Mouse (Mus musculus) left cerebral cortex, adult 9 months (tissue): ENCODE data around the gene Cfap299.

Experiments used
- DNase-seq, 2 experiments: peaks; one replicate each; pipeline ENCODE4 v3.0.0; 2022; ENCODE audit warnings: low spot score in 2 of 2

Cfap299 gene

GRCm38 (mm10) chr5:98613511-98613910, 284.4 kb downstream of the Cfap299 start:
- DNase-seq: peak; percentile 15 to 18

DNA sequence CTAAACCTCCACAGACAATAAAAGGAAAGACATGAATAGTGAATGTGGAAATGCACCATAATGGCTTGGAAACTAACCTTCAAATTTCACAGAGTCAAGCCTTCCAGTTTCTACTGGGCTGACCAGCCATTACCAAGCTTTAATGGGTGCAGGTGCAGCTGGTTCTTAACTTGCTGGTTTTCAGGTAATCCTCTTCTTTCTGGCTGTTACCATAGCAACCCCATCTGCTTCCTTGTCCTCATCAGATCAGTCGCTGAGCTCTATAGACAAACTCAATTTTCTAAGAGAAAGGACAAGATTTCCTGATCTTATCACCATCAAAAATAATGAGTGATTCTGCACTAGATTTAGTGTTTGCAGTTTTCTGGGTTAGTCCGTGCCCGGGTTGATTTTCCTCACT, 287.8 kb downstream of the Cfap299 start:
- no peak for DNase-seq

DNA sequence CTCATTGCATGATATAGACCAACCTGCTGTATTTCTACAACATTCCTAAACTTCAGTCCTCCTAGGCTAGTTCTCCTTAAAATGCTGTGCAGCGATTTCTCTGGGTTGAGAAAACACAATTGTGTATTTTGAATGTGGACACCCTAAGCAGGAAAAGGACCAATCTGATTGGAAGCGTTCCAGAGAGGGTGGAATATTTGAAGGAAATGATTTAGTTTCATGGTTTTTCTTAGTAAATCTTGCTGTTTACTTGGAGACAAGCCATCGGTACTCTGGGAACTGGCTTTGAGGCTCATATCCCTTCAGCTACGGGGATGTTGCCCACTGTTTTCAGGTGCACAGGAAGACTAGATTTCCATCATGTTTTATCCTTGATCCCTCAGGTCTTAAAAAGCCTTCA, 288.3 kb downstream of the Cfap299 start:
- no peak for DNase-seq

DNA sequence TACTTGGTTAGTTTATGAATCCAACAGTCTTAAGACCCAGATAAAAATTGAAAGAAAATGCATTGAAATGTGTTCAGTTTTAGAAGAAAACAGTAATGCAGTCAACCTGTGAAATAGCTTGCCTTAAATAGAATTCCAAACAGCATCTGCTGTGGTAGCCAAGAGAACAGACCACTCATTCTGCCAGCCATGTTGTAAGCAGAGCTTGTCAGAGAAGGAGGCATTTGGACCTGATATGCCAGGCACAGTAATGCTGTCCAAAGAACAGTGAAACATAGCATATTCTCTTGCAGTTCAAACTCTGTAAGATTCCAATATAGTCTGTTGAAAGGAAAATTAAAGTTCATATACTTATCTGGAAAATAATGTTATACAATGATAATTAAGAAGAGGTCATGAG, 321.2 kb downstream of the Cfap299 start:
- DNase-seq: peak; percentile 1 to 14

- no peak for DNase-seq
Observed at GRCm38 (mm10) chr5:98651049-98651448, 321.9 kb downstream of the Cfap299 start.

DNA sequence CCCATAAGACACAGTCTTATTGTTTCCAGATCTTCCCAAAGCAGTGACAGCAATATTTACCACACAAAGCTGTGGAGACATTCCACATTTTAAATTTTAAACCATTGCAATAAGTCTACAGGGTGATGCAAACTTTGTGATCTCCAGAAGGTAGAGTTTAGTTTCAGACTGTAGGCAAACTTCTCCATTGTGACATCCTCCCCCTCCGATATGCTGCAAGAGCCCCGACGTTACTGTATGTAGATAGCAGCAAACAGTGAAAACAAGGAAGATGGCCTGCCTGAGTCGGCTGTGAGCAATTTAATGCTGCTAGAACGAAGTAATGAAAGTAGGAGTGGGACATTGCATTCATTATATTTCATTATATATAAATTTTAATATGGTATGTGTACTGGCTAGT, 359.1 kb downstream of the Cfap299 start:
- no peak for DNase-seq

DNA sequence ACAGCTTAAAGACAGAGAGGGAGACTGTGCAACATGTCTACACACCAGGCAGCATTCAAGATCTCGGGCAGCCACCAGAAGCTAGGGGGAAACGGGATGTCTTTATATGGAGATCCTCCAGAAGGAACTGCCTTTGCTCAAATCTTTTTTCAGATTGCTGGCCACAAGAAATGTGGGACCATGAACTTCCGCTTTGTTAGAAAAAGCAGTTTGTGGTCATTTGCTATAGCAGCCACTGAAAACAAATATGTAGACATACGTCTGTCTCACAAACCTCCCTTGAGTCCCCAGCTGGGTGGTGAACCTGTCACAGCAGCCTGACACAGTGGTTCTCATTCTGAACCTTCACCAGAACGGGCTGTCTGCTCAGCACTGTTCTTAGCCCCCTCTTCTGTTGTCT, 363.0 kb downstream of the Cfap299 start:
- DNase-seq: no peak

GRCm38 (mm10) chr5:98696336-98696735, 367.2 kb downstream of the Cfap299 start:
- no peak for DNase-seq

DNA sequence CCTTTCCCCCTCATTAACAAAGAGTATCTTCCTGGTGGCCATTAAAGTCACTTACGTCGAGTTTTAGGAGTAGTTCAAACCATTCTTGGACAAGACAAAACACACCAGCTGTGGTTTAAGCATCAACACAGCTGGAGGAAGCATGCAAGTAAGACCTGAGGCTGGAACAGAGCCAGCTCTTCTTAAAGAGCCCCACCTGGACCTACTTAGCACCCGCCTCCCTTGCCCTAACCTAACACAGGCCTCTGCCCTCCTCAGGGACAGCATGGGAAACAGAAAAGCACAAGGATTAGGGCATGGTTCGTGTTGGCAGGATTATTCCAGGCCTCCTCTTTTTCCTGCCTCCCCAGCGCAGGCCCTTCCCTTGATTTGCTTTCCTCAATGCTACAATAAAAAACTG, 374.9 kb downstream of the Cfap299 start:
- DNase-seq: no peak

DNA sequence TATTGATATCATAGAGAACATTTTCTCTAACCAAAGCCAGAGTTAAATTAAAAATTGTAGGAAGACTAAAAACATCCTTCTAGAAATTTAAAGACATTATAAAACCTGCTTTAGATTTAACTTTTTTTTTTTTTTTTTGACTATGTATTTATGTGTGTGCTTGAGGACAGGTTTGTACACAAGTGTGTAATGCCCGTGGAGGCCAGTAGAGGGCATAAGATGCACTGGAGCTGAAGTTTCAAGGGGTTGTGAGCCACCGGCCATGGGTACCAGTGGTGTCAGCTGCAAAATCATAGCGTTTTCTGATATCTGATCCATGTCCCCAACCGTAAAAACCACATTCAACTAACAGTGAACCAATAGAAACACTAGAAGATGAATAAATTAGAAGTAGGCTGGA, 377.5 kb downstream of the Cfap299 start:
- DNase-seq: no peak

- DNase-seq: no peak
Observed at GRCm38 (mm10) chr5:98715392-98715791, 386.3 kb downstream of the Cfap299 start.

DNA sequence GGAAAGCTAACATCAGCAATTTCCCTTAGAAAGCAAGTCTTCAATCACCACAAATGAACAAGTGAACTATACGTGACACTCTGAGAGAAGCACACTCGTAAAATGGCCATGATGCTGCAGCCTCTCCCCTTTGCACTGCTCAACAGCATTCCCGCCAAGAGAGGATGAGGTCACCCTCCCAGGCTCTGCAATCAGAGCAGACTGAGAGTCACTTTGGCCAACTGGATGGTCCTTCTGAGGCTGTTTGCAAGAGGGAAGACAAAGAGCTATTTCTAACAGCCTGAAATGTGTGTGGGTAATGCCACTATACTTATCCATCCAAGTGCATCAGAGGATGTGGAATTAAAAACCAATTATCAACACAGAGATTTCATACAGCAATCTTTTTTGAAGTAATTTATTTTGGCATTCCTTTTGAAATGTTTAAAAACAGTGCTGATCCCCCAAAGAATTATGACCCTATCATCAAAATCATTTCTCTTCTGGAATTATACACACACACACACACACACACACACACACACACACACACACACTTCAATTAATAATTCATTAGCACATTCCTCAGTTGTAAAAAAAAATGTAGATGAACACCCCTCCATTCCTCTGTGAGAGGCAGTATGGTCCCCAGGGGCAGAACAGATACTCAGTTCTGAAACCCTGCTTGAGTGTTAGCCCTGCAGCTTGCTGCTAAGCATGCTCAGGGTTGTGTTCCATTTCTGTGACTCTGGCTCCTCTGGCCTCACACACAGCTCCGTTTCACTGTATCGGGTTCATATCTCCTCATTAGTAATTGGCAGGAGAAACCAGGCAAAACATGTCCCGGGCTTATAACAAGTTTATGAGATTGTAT, 403.3 kb downstream of the Cfap299 start:
- DNase-seq: no peak

DNA sequence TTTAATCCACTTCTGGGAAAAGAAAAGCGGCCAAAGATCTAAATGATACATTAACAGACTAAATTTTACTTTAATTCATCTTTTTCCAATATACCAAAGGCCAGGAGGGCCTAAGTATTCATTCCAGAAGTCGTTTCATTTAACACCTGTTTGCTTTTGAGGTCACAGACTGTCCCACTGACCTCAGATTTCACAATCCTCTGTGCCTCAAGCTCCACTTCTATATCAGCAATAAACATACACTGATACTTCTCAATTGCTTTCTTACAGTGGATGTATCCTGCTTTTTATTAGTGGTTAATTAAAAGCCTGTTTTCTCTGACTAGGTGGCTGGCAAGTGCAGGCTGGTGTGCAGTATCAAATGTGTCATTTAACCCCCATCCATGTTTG, 403.9 kb downstream of the Cfap299 start:
- DNase-seq: no peak

- no peak for DNase-seq
Observed at GRCm38 (mm10) chr5:98761858-98762652, 433.0 kb downstream of the Cfap299 start.

GRCm38 (mm10) chr5:98778588-98778987, 449.5 kb downstream of the Cfap299 start:
- DNase-seq: no peak

DNA sequence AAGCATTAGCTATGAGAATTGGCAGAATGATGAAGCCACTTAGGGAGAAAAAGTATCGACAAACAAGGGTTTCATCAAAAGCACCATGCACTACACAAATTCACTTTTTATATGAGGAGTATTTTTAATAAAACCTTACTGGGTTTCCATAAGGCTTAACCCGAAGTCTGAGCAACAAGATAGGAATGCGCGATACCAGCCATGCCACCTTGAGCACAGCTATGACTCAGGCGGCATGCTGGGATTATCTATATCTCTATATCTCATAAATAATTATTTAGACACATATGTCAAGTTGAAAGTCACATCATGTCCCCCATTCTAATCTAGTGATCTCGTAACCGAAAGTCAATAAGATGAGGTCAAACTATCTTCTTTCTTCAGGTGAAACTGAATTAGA, 453.0 kb downstream of the Cfap299 start:
- DNase-seq: no peak

DNA sequence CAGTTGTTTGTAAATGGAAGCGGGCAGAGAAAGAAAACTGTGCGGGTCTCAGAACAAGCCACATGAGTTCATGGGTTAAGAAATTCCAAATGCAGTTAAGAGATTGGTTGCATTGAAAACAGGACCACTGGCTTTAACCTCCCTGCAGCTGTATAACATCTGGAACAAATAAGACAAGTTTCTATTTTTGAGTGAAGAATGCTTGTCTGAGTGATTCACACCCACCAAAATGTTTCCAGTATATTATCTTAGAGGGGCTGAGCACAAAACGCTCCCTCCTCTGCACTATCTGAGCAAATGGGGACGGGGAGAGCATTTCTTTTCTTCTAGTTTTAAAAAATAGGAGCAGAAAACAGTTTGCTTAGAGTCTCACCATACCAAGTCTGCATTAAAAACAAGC, 458.6 kb downstream of the Cfap299 start:
- no peak for DNase-seq

DNA sequence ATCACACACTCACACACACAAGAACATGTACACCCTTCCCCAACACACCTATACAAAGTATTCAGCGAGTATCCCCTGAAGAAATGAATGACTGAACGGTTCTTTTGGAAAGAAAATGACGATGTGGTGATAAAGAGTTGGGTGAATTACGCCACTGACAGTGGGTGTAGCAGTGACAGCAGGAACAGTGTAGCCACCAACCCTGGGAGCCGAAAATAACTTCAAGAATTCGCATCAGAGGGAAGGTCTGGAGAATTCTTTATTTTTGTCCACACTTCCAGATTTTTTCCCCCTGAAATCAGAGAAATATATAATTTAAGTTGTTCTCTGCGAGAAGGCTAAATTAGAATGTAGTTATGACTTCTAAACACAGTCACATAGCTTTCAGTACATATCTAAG, 459.5 kb downstream of the Cfap299 start:
- DNase-seq: peak in 1 of 2 experiments; percentile 13

DNA sequence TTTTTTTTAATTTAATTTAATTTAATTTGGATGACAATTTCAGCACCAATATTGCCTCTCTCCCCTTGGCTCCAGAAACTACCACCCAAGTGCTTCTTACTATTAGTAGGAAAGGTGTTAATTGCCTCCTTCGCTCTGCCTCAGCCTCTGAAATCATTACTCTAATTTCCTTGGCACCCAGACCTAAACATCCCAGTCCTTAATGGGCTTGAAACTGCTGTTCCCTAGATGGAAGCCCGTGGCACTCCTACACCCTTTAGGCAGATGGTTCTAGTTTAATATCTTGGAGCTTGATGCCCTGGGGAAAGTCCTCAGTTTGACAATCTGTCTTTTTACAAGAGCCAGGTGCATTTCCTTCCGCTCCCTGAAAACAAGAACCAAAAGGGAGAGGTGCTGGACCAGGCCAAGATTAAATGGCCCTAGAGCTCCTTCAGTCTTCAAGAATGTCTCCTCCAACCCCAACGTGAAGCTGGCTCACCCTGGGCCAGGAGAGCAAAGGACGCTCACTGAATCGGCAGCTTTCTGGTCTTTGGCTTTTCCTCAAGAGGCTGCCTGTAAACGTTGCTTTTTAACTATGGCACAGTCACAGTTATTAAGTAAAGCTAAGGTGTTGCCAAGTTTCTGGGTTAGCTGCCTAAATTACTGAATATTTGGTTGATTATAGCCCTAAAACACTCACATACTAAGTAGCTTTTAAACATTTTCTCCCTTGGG, 461.9 kb downstream of the Cfap299 start:
- no peak for DNase-seq

DNA sequence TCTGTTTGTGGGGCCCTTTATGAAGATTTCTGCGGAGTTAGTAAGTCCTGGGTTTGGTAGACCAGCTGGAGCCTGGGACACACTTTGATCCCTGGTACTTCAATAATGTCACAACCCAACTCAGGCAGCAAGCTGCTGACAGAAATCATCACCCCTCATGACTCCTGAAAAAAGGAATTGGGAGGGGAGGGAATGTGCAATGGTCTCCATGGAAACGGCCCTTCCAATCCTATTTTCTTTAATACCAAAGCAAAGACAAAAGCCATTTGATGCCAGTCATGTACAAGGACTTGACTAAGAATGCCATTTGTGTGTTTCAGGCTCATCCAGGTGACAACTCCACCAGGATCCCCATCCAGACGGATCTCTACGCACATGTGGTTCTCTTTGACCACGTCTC, 472.4 kb downstream of the Cfap299 start:
- DNase-seq: no peak

DNA sequence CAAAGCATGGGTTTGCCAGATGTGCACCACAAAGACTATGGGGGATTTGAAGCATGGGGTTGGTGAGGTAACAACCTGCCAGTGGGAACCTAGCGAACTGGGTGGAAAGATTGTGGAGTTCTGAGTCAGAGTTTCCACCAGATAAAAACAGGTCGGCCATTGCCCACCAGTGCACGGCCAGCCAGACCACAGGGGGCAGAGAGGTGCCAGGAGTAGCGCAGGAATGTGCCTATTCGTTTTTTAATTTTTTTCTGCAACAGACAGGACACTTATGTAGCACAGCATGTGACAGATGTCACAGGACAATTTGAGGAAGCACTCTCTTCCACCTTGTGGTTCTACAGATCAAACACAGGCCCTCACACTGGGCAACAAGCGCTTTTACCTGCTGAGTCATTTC, 475.7 kb downstream of the Cfap299 start:
- DNase-seq: no peak

DNA sequence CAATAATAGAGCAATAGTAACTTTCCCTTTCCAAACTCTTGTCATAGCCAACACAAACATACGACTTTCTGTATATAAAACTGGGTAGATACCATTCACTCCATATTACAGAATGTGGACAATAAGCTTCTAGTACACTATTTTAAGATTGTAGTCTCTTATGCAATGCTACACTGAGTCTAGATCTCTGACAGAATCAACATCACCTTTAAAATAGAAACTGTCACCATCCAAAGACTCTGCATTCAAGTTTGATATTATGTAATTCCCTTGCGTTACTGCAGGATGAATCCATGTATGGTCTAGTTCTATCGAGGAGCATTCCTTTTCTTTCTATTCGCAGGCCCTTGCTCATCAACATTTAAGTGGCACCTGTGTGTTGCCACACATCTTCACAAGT, 477.4 kb downstream of the Cfap299 start:
- no peak for DNase-seq
